Mouse (Mus musculus) T-helper 2 cell (primary cell): ENCODE results near the gene Zc3h8.

Experiments
- in situ Hi-C: fragments of 300-600 bp; cut with MboI, MseI; formaldehyde crosslinking; loops from one replicate; pipeline ENCODE4 v1.15.1; 2025; ENCODE audit warnings: high pct_unique_total_duplicates

Zc3h8 gene

GRCm38 (mm10) chr2:128892180-128892721 is 51.6 kb downstream of the Zc3h8 start:
- in situ Hi-C loops, result loop anchor here (10.0 kb wide), 1 partner anchor 363 kb away; no protein-coding TSS in a partner anchor

- in situ Hi-C loops, result loop anchor here (10.0 kb wide), 1 partner anchor 364 kb away; no protein-coding TSS in a partner anchor
Measured at GRCm38 (mm10) chr2:128890661-128891335, 53.1 kb downstream of the Zc3h8 start.

GRCm38 (mm10) chr2:128887866-128888550 is 55.9 kb downstream of the Zc3h8 start:
- in situ Hi-C loops, result no loop called here

DNA sequence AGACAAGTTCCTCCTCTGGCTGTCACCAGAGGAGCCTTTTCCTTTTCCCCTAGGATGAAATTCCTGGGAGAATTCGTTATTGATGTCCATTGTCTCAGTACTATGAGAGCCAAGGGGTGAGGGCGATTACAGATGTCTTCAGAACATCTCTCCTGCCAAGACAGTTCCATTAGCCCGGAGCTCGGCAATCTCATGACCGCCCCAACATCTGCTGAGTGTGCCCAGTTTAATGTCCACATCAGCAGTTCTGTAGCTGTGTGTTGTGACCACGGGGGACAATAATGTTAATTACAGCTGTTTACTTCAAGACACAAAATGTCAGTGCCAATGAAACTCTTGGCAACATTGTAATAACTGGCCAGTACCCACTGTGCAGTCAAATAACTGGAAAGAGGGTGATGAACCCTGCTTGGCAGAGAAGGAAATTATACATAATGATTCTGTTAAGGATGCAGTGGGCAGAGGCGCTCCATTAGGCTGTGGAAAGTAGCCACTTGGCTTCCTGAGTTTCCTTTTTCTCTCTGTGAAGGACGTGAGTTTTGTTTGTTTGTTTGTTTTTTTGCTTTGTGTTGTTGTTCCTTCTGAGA is 58.6 kb downstream of the Zc3h8 start:
- in situ Hi-C loops, result no loop called here

GRCm38 (mm10) chr2:128881236-128881635 is 62.6 kb downstream of the Zc3h8 start:
- in situ Hi-C loops, result no loop called here
